Mouse (Mus musculus): ENCODE data around the gene 9930021J03Rik. TPM values are rescaled to one million over a fixed set of nuclear protein-coding genes. Genes with fewer than 3 reads are reported as not detected.

9930021J03Rik gene
- polyA plus RNA-seq, 1 experiment from 2014 or later = 2.5 TPM

- Histone ChIP-seq H3K27ac (replicated peaks) (no peak overlapping the region), H3K9ac (no peak overlapping the region), H3K36me3 (no peaks in the 10 kb centered on the region), H3K9me3 (peaks cover 18% of the 10 kb centered on the region), H3K4me1 (peaks cover 4% of the 10 kb centered on the region; the same call in 1 of the 2 replicates), H3K4me3 (no peak overlapping the region), H3K27me3 (replicated peaks) (peaks cover 22% of the 10 kb centered on the region), H3K4me2 (no peak overlapping the region)
- no peak for ATAC-seq (ENCODE audit: extremely low read depth, insufficient number of reproducible peaks, low FRiP score, low TSS enrichment)
- 50% methylated on average over 16 of the region's 16 CpGs for WGBS
These were observed 121.8 kb downstream of the 9930021J03Rik start for GRCm38 (mm10) chr19:29683844-29684540.

DNA sequence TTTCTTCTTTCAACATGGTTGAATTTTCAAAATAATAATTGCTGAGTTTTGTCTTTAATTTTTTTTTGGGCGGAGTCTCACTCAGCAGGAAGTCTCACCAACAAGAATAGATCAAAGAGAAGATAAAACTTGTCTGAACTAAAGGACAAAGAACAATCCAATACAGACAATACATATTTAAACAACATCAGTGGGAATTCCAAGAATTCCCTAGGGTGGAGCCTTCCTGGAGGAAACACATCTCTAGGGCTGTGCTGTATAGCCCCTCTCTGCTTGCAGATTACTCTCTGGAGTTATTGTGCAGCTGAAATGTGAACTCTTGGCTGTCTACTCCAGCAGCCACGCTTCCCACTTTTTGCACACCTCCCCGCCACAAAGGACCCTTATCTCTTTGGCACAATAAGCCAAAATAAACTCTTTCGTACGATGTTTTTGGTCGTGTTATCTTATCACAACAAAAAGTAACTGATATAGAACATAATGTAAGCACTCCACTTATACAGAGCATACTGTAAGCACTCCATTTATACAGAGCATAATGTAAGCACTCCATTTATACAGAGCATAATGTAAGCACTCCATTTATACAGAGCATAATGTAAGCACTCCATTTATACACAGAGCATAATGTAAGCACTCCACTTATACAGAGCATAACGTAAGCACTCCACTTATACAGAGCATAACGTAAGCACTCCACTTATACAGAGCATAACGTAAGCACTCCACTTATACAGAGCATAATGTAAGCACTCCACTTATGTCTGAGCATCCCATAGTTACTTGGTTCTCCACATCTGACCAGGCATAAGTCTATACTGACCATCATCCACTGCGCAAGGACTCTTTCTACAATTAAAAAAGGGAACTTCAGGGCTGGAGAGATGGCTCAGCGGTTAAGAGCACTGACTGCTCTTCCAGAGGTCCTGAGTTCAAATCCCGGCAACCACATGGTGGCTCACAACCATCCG, 125.3 kb downstream of the 9930021J03Rik start:
- Histone ChIP-seq H3K36me3 (no peaks in the 10 kb centered on the region), H3K27ac (replicated peaks) (no peak overlapping the region)
- ATAC-seq (ENCODE audit: extremely low read depth, insufficient number of reproducible peaks, low FRiP score, low TSS enrichment) = no peak

DNA sequence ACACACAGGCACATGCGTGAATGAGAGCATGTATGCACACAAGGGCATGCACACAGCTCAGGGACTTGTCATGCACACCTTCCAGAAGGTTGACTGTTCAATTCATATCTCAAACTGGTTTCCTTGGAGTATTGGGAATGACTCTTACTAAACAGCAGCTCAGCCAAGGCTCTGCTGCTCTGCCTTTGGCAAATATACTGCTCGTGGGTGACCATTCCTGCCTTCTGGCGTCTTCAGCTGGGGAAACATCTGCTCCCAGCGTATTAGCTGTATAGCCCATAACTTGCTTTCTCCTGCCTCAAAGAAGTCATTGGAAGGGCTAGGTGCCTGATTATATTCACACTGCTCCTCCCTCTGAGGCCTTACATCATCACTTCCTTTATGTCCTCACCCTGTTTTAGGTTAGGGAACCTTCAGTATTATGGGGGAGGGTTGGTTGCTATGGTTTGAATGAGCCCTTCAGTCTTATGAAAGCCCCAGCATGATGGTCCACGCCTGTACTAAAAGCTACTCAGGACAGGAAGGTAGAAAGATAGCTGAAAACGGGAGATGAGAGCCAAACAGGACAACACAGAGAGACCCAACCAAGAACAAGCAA, 127.5 kb downstream of the 9930021J03Rik start:
- no peak overlapping the region for H3K4me3 ChIP-seq
- 72% methylated on average over 6 of the region's 6 CpGs for WGBS
- H3K9me3 ChIP-seq = no peaks in the 10 kb centered on the region
- no peak for ATAC-seq (ENCODE audit: extremely low read depth, insufficient number of reproducible peaks, low FRiP score, low TSS enrichment)
- no peaks in the 10 kb centered on the region for H3K36me3 ChIP-seq
- peaks cover 62% of the 10 kb centered on the region for H3K27me3 ChIP-seq (replicated peaks)
- H3K4me1 ChIP-seq = peaks cover 4% of the 10 kb centered on the region; the same call in 1 of the 2 replicates
- H3K9ac ChIP-seq = no peak overlapping the region
- H3K4me2 ChIP-seq = no peak overlapping the region
- H3K27ac ChIP-seq (replicated peaks) = no peak overlapping the region

More for the DNA sequence above, 125.3 kb downstream of the 9930021J03Rik start:
- peaks cover 13% of the 10 kb centered on the region for H3K9me3 ChIP-seq
- no peak overlapping the region for H3K9ac ChIP-seq
- H3K4me3 ChIP-seq = no peak overlapping the region
- WGBS = 48% methylated on average over 13 of the region's 13 CpGs
- H3K27me3 ChIP-seq (replicated peaks) = peaks cover 53% of the 10 kb centered on the region
- H3K4me2 ChIP-seq = no peak overlapping the region
- peaks cover 4% of the 10 kb centered on the region; the same call in 1 of the 2 replicates for H3K4me1 ChIP-seq

GRCm38 (mm10) chr19:29676479-29677193, 129.2 kb downstream of the 9930021J03Rik start:
- 83% methylated on average over 10 of the region's 10 CpGs for WGBS
- Histone ChIP-seq H3K27me3 (replicated peaks) (peaks cover 64% of the 10 kb centered on the region), H3K9ac (no peak overlapping the region)

GRCm38 (mm10) chr19:29675562-29676078, 130.2 kb downstream of the 9930021J03Rik start:
- Histone ChIP-seq H3K4me1 (peaks cover 4% of the 10 kb centered on the region; the same call in 1 of the 2 replicates), H3K4me3 (no peak overlapping the region), H3K27ac (replicated peaks) (no peak overlapping the region), H3K36me3 (no peaks in the 10 kb centered on the region), H3K9me3 (no peaks in the 10 kb centered on the region), H3K9ac (no peak overlapping the region), H3K4me2 (no peak overlapping the region), H3K27me3 (replicated peaks) (peaks cover 64% of the 10 kb centered on the region)
- no peak for ATAC-seq (ENCODE audit: extremely low read depth, insufficient number of reproducible peaks, low FRiP score, low TSS enrichment)
- WGBS = 51% methylated on average over 9 of the region's 9 CpGs

More at GRCm38 (mm10) chr19:29676479-29677193, 129.2 kb downstream of the 9930021J03Rik start:
- Histone ChIP-seq H3K4me1 (peaks cover 4% of the 10 kb centered on the region; the same call in 1 of the 2 replicates), H3K4me3 (no peak overlapping the region), H3K27ac (replicated peaks) (no peak overlapping the region), H3K9me3 (no peaks in the 10 kb centered on the region), H3K4me2 (no peak overlapping the region), H3K36me3 (no peaks in the 10 kb centered on the region)
- ATAC-seq (ENCODE audit: extremely low read depth, insufficient number of reproducible peaks, low FRiP score, low TSS enrichment) = no peak

DNA sequence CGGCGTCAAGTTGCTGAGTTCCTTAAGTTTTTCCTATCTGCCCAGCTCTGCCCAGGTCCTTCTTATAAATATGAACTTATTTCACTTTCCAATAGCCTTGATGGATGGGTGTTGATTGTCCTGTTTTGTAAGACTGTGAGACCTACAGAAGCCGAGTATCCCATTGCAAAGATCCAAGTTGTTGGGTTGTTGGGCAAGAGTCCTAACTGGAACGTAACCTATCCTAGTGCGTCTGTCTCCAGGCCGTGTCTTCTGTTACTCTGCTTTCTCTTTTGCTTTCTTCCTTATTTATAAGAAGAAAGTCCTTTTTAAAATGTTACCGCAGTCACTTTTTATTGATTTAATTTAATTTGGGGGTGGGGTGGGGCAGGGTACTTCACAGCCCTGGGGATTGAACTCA, 130.8 kb downstream of the 9930021J03Rik start:
- no peak overlapping the region for H3K4me3 ChIP-seq
- no peak for ATAC-seq (ENCODE audit: extremely low read depth, insufficient number of reproducible peaks, low FRiP score, low TSS enrichment)
- no peaks in the 10 kb centered on the region for H3K4me1 ChIP-seq
- peaks cover 64% of the 10 kb centered on the region for H3K27me3 ChIP-seq (replicated peaks)
- no peak overlapping the region for H3K4me2 ChIP-seq
- WGBS = 90% methylated on average over 7 of the region's 7 CpGs
- H3K27ac ChIP-seq (replicated peaks) = no peak overlapping the region
- H3K9ac ChIP-seq = no peak overlapping the region
- no peaks in the 10 kb centered on the region for H3K36me3 ChIP-seq
- no peaks in the 10 kb centered on the region for H3K9me3 ChIP-seq

GRCm38 (mm10) chr19:29672660-29673059, 133.1 kb downstream of the 9930021J03Rik start:
- H3K4me3 ChIP-seq = no peak overlapping the region
- ATAC-seq (ENCODE audit: extremely low read depth, insufficient number of reproducible peaks, low FRiP score, low TSS enrichment) = no peak
- 89% methylated on average over 13 of the region's 13 CpGs for WGBS

DNA sequence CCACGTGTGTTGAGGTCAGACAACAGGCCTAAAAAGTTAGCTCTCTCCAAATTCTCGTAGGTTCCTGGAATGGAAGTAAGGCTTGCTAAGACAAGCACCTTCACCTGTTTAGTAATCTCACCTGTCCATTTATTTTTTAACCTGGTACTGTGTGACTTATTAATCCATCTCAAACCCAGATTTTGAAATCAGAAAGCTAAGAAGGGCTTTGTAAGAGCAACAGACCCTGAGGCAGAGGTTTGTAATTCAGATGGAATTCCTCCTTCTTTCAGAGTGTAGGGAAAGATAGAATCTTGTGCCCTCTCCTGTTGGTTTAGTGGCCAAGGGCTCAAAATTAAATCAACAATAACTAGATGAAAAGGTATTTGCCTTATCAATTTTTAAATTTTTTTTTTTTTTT, 134.6 kb downstream of the 9930021J03Rik start:
- Histone ChIP-seq H3K36me3 (no peaks in the 10 kb centered on the region), H3K4me1 (peaks cover 14% of the 10 kb centered on the region), H3K27ac (replicated peaks) (no peak overlapping the region), H3K9me3 (no peaks in the 10 kb centered on the region), H3K27me3 (replicated peaks) (peaks cover 45% of the 10 kb centered on the region), H3K9ac (no peak overlapping the region), H3K4me3 (no peak overlapping the region), H3K4me2 (no peak overlapping the region)
- 79% methylated on average over 2 of the region's 2 CpGs for WGBS
- ATAC-seq (ENCODE audit: extremely low read depth, insufficient number of reproducible peaks, low FRiP score, low TSS enrichment) = no peak

More at GRCm38 (mm10) chr19:29672660-29673059, 133.1 kb downstream of the 9930021J03Rik start:
- Histone ChIP-seq H3K9me3 (no peaks in the 10 kb centered on the region), H3K27ac (replicated peaks) (no peak overlapping the region), H3K36me3 (no peaks in the 10 kb centered on the region), H3K4me1 (peaks cover 1% of the 10 kb centered on the region), H3K9ac (no peak overlapping the region), H3K27me3 (replicated peaks) (peaks cover 55% of the 10 kb centered on the region), H3K4me2 (no peak overlapping the region)

DNA sequence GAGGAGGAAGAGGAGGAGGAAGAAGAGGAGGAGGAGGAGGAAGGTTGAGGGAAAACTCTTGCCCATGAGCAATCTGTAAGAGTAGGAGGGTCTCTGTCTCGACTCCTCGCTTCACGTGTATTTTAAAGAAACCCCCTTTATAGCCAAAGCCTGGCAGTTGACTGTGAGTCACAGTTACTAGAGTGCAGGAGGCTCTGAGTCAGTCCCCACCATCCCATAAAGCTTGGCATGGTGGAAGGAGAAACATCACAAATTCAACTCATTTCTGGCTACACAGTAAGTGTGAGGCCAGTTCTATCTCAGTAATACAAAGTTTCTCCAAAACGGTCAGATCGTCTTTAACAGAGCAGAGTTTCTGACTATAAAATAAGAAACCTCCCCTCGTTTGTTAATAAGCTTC, 135.5 kb downstream of the 9930021J03Rik start:
- WGBS = 78% methylated on average over 6 of the region's 6 CpGs
- Histone ChIP-seq H3K27me3 (replicated peaks) (peaks cover 40% of the 10 kb centered on the region), H3K27ac (replicated peaks) (no peak overlapping the region), H3K9me3 (no peaks in the 10 kb centered on the region), H3K4me3 (no peak overlapping the region), H3K4me1 (peaks cover 14% of the 10 kb centered on the region), H3K4me2 (no peak overlapping the region), H3K36me3 (no peaks in the 10 kb centered on the region), H3K9ac (no peak overlapping the region)
- ATAC-seq (ENCODE audit: extremely low read depth, insufficient number of reproducible peaks, low FRiP score, low TSS enrichment) = no peak

DNA sequence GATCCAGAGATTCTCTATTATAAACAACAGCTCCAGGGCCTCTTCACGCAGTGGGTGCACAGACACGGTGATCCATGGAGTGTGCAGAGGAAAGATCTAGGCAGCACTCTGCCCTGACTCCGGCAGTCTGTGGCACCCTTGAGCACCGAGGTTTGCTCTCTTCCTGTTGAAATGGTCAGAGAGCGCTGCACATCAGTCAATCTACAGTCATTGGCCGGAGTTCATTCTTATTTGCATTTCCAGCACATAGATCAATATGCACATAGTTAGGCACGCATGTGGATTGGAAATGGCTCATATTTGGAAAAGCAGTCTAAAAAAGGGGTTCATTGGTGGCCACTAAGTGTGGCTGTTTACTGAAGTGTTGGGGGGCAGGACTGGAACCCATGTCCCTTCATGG, 137.7 kb downstream of the 9930021J03Rik start:
- peaks cover 41% of the 10 kb centered on the region for H3K27me3 ChIP-seq (replicated peaks)
- H3K4me1 ChIP-seq = peaks cover 14% of the 10 kb centered on the region
- H3K9me3 ChIP-seq = no peaks in the 10 kb centered on the region
- no peak overlapping the region for H3K9ac ChIP-seq
- no peak for ATAC-seq (ENCODE audit: extremely low read depth, insufficient number of reproducible peaks, low FRiP score, low TSS enrichment)
- no peak overlapping the region for H3K4me2 ChIP-seq
- no peaks in the 10 kb centered on the region for H3K36me3 ChIP-seq
- 83% methylated on average over 7 of the region's 7 CpGs for WGBS
- no peak overlapping the region for H3K4me3 ChIP-seq
- no peak overlapping the region for H3K27ac ChIP-seq (replicated peaks)

Data from heart, embryonic 13.5 days (tissue).